Mouse (Mus musculus): ENCODE measurements at regions not wholly inside any gene's neighbourhood (a gene's known extent, or its start where the extent isn't known, plus 50 kb on each side); places are given as distances from the start of the nearest gene placed in this dataset.

DNA sequence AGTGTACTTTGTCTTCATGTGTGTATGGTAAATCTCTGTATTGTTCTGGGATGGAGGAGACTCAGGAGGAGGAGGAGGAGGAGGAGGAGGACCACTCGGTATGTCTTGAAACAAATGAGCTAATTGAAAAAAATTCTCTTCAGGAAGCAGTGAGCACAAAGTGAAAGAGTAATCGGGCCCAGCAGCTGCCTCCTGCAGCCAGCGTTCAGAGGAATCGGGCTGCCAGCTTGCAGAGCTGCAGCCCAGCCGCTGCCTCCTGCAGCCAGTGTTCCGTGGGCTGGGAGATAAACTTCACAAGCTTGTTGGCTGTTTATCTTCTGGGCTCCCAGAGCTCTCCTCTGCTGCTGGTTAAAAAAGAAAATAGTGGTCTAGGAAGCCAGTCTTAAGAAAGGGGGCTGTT lies 74.9 kb upstream of the Zfp217 start (continued):
- TF ChIP-seq GATA1 (IDR thresholded peaks at IDR 0.05; ENCODE audit: low read depth, low read length) (peak; percentile 26; the same call in 1 of the 2 replicates), RAD21 (IDR thresholded peaks at IDR 0.05; ENCODE audit: low read depth, low read length) (no peak)

DNA sequence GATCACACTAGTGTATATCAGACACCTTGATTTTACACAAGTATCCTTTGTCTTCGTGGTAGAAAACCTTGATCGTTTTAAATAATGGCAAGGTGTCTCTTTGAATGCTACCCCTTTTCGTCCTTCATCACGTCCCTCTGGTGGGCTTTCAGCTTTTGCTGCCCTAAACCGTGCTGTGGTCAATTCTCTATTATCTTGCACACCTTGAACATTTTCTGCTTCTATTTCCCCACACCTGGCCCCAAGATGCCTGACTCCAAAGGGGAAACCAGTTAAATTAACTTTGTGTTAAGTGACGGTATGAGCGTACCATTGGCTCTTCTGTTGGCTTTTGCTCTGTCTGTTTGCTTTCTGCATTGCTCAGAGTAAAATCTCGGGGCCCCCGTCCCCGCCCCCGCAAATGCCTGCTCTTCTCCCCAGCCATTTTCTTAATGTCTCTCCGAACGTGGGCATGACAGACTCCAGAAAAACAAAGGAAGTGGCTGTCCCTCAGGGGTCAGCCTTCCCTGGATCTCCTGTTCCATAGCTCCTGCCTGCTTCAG lies 74.2 kb upstream of the Zfp217 start:
- TF ChIP-seq JUND (IDR thresholded peaks at IDR 0.05; ENCODE audit: low read depth, low read length) (no peak), CTCF (IDR thresholded peaks at IDR 0.05 in 2 of 3, conservative IDR thresholded peaks at IDR 0.05 in 1 of 3; ENCODE audit: control insufficient read depth in 1 of 3, insufficient read depth in 1 of 3, low read depth in 2 of 3, low read length in 3 of 3, poor library complexity in 1 of 3, severe bottlenecking in 1 of 3) (no peak), POLR2A (IDR thresholded peaks at IDR 0.05; ENCODE audit: control insufficient read depth in 1 of 2, insufficient read depth in 1 of 2, low read depth in 1 of 2, low read length in 2 of 2, poor library complexity in 1 of 2) (no peak), TCF12 (IDR thresholded peaks at IDR 0.05; ENCODE audit: low read depth, low read length) (peak; percentile 34; the same call in 1 of the 2 replicates), GATA1 (IDR thresholded peaks at IDR 0.05; ENCODE audit: low read depth, low read length) (no peak), ETS1 (IDR thresholded peaks at IDR 0.05; ENCODE audit: low read depth, low read length) (peak; percentile 33; the same call in 1 of the 2 replicates), RAD21 (IDR thresholded peaks at IDR 0.05; ENCODE audit: low read depth, low read length) (no peak), TAL1 (IDR thresholded peaks at IDR 0.05; ENCODE audit: low read length) (no peak), HCFC1 (IDR thresholded peaks at IDR 0.05; ENCODE audit: low read depth, low read length) (no peak), MYC (IDR thresholded peaks at IDR 0.05; ENCODE audit: low read depth, low read length) (0 out of 2 replicates have a peak, but pooled peaks have one; percentile 21), MAX (IDR thresholded peaks at IDR 0.05; ENCODE audit: low read length) (no peak), KAT2A (conservative IDR thresholded peaks at IDR 0.05; ENCODE audit: low read depth, low read length) (no peak), ZC3H11A (IDR thresholded peaks at IDR 0.05; ENCODE audit: low read depth, low read length) (0 out of 2 replicates have a peak, but pooled peaks have one; percentile 15), MAZ (IDR thresholded peaks at IDR 0.05; ENCODE audit: low read depth, low read length) (peak; percentile 25; the same call in 1 of the 2 replicates), RCOR1 (IDR thresholded peaks at IDR 0.05; ENCODE audit: low read depth, low read length) (0 out of 2 replicates have a peak, but pooled peaks have one; percentile 40), NRF1 (IDR thresholded peaks at IDR 0.05; ENCODE audit: insufficient read depth, low read depth, low read length, poor library complexity, severe bottlenecking) (no peak), GABPA (IDR thresholded peaks at IDR 0.05; ENCODE audit: low read depth, low read length) (no peak), SIN3A (IDR thresholded peaks at IDR 0.05; ENCODE audit: low read length) (peak; percentile 19), NELFE (IDR thresholded peaks at IDR 0.05; ENCODE audit: low read depth, low read length) (no peak)
- Histone ChIP-seq H3K4me3 (ENCODE audit: control insufficient read depth in 1 of 2, insufficient read depth in 1 of 2, low read depth in 2 of 2, low read length in 2 of 2) (peak overlapping the region; percentile 55 to 95), H3K9ac (ENCODE audit: control insufficient read depth, low read depth, low read length, poor library complexity, severe bottlenecking) (peak overlapping the region; percentile 63), H3K36me3 (ENCODE audit: control insufficient read depth in 1 of 2, insufficient read depth in 2 of 2, low read length in 2 of 2) (peaks cover 0 to 5% of the 10 kb centered on the region in 2 experiments; a peak in 2 of 4 replicates), H3K9me3 (replicated peaks; ENCODE audit: insufficient read depth, low read length) (no peaks in the 10 kb centered on the region), H3K27ac (ENCODE audit: control insufficient read depth, low read depth, low read length) (peak overlapping the region; percentile 60), H3K27me3 (ENCODE audit: control insufficient read depth in 1 of 2, insufficient read depth in 2 of 2, low read length in 2 of 2) (no peaks in the 10 kb centered on the region), H3K4me1 (ENCODE audit: control insufficient read depth in 1 of 2, insufficient read depth in 2 of 2, low read length in 2 of 2) (peaks cover 3 to 9% of the 10 kb centered on the region in 2 experiments; a peak in 3 of 4 replicates), H3K79me2 (ENCODE audit: control insufficient read depth, insufficient read depth, low read length, poor library complexity) (peaks cover 2% of the 10 kb centered on the region; the same call in 1 of the 2 replicates)
- peak; percentile 66 for DNase-seq (ENCODE audit: low read depth, low spot score)

Measured in MEL (cell line).